ENCODE assay signal across 8 mouse cellular contexts in the genomic region with DNA sequence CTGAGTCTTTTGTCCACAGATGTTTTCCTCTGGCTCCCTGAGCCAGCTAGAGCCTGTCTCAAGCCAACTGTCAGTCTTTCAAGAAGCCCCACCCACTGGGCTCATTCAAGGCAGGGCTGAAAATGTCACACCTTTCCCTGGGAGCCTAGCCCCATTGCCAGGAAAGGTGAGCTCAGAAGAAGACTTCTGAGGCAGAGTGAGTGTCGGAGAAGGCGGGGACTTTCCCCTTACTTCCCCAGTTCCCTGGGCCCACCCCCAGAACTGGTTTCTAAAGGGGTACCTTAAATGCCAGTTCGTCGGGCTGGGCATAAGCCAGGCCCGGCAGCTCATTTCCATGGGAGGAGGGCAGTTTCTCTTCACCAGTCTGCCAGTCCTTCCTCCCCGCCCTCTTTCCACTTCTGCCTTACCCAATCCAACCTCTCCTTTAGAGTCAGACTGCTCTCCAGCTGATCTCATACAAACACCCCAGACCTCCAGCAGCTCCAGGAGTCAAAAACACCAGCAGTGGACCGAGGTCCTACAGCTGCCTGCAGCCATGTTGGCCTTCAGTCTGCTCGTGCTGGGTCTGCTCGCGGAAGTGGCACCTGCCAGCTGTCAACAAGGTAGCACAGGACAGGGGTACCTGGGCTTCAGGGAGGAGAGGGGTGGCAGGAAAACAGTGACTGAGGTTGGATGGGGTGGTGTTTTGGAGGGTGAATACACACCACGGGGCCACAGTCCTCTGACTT. TPM values are rescaled to one million over a fixed set of nuclear protein-coding genes. Genes with fewer than 3 reads are reported as not detected.
A peak's percentile ranks its signal among the peaks of the same experiment; 100 is the strongest.
DNase-seq lines count a peak whose midpoint lies in the region; ATAC-seq lines count a peak whose summit lies in the region.

Gene Pdzk1ip1 (plus strand): TSS at position 98 of the 728 bp plus-strand sequence.

- H3K36me3 ChIP-seq in hindbrain, embryonic 10.5 days = no peaks in the 10 kb centered on the region
- H3K36me3 ChIP-seq in hindbrain, embryonic 13.5 days = no peaks in the 10 kb centered on the region
- no peaks in the 10 kb centered on the region for H3K36me3 ChIP-seq in embryonic facial prominence, embryonic 15.5 days
- H3K36me3 ChIP-seq in megakaryocyte, embryonic 14.5 days (replicated peaks; ENCODE audit: low read length) = peaks cover 11% of the 10 kb centered on the region

- H3K4me3 ChIP-seq in hindbrain, embryonic 10.5 days = no peak within 1 kb of the TSS
- H3K4me3 ChIP-seq in hindbrain, embryonic 13.5 days = no peak within 1 kb of the TSS
- peak within 1 kb of the TSS; percentile 13 for H3K4me3 ChIP-seq in embryonic facial prominence, embryonic 15.5 days (replicated peaks)
- H3K4me3 ChIP-seq in megakaryocyte, embryonic 14.5 days (replicated peaks) = peak within 1 kb of the TSS; percentile 84

- no peak for ATAC-seq in hindbrain, embryonic 13.5 days (ENCODE audit: low FRiP score)
- no peak for ATAC-seq in embryonic facial prominence, embryonic 15.5 days (ENCODE audit: insufficient number of reproducible peaks, low FRiP score, low TSS enrichment, low read depth)

- 25% methylated on average over 11 of the region's 11 CpGs for WGBS in hindbrain, embryonic 10.5 days
- WGBS in hindbrain, embryonic 13.5 days = 28% methylated on average over 11 of the region's 11 CpGs
- WGBS in embryonic facial prominence, embryonic 15.5 days = 27% methylated on average over 11 of the region's 11 CpGs

- no peak within 1 kb of the TSS for H3K4me2 ChIP-seq in hindbrain, embryonic 13.5 days
- 0 out of 2 replicates have a peak within 1 kb of the TSS, but pooled peaks have one; percentile 8 for H3K4me2 ChIP-seq in embryonic facial prominence, embryonic 15.5 days (replicated peaks)

- DNase-seq in hindbrain, embryonic 10.5 days (ENCODE audit: low spot score) = no peak
- peak; percentile 53 to 70 for DNase-seq in kidney, postnatal 4 days
- DNase-seq in cerebellum, postnatal 4 days (ENCODE audit: low spot score in 2 of 2) = no peak
- no peak for DNase-seq in ovary, postnatal 10 days (ENCODE audit: low spot score)
- no peak for DNase-seq in left cerebral cortex, adult 8-10 months (ENCODE audit: low spot score in 2 of 2)

- no peaks in the 10 kb centered on the region for H3K9me3 ChIP-seq in hindbrain, embryonic 10.5 days
- no peaks in the 10 kb centered on the region for H3K9me3 ChIP-seq in hindbrain, embryonic 13.5 days
- H3K9me3 ChIP-seq in embryonic facial prominence, embryonic 15.5 days (replicated peaks) = no peaks in the 10 kb centered on the region
- H3K9me3 ChIP-seq in megakaryocyte, embryonic 14.5 days = no peaks in the 10 kb centered on the region

- H3K4me1 ChIP-seq in hindbrain, embryonic 10.5 days (replicated peaks) = peaks cover 4% of the 10 kb centered on the region; the same call in 1 of the 2 replicates
- H3K4me1 ChIP-seq in hindbrain, embryonic 13.5 days (replicated peaks) = no peaks in the 10 kb centered on the region
- no peaks in the 10 kb centered on the region for H3K4me1 ChIP-seq in embryonic facial prominence, embryonic 15.5 days
- H3K4me1 ChIP-seq in megakaryocyte, embryonic 14.5 days = peaks cover 92% of the 10 kb centered on the region

- peaks cover 63% of the 10 kb centered on the region for H3K27me3 ChIP-seq in hindbrain, embryonic 10.5 days (ENCODE audit: insufficient read depth, poor library complexity, severe bottlenecking)
- H3K27me3 ChIP-seq in hindbrain, embryonic 13.5 days = peaks cover 58% of the 10 kb centered on the region
- H3K27me3 ChIP-seq in embryonic facial prominence, embryonic 15.5 days = peaks cover 22% of the 10 kb centered on the region
- no peaks in the 10 kb centered on the region for H3K27me3 ChIP-seq in megakaryocyte, embryonic 14.5 days (replicated peaks)

- no peak within 1 kb of the TSS for H3K9ac ChIP-seq in hindbrain, embryonic 13.5 days
- H3K9ac ChIP-seq in embryonic facial prominence, embryonic 15.5 days = no peak within 1 kb of the TSS

- peak within 1 kb of the TSS; percentile 75; the same call in 1 of the 2 replicates for H3K27ac ChIP-seq in hindbrain, embryonic 10.5 days
- no peak within 1 kb of the TSS for H3K27ac ChIP-seq in hindbrain, embryonic 13.5 days
- H3K27ac ChIP-seq in embryonic facial prominence, embryonic 15.5 days (replicated peaks) = no peak within 1 kb of the TSS

RNA-seq across cellular contexts. Expression of gene Pdzk1ip1, which starts in this region (rescaled TPM):
- polyA plus RNA-seq in hindbrain, embryonic 10.5 days (2016; fragmentation: Nextera tagmentation; extraction: Ambion mirVana) = 8.1 and 12.5 TPM in 2 replicates
- polyA plus RNA-seq in hindbrain, embryonic 13.5 days (2015; fragmentation: Nextera tagmentation; extraction: Ambion mirVana) = 5.5 and 10.3 TPM in 2 replicates
- 59.3 and 69.2 TPM in 2 replicates for polyA plus RNA-seq in embryonic facial prominence, embryonic 15.5 days (2015; fragmentation: Nextera tagmentation; extraction: Ambion mirVana)
- 2.2 and 5.1 TPM in 2 replicates for polyA plus RNA-seq in megakaryocyte, embryonic 14.5 days (2012; ENCODE audit: insufficient read depth, low replicate concordance)
- 1 to 10 TPM in 2 of 4 experiments, under 1 TPM in 1, not detected in 1; 0.63 to 1.2 (median 1.1) TPM for total RNA-seq in left cerebral cortex, adult 8-10 months (2022)

Comparison
In these comparisons a context has a peak if more than half of its experiments do, and no peak if none do; other contexts are left out.
1. DNase-seq: peak in kidney, postnatal 4 days (2 of 2); none in hindbrain, embryonic 10.5 days (single experiment), cerebellum, postnatal 4 days (0 of 2), ovary, postnatal 10 days (single experiment) and left cerebral cortex, adult 8-10 months (0 of 2).
2. H3K4me3 ChIP-seq: peak in embryonic facial prominence, embryonic 15.5 days (single experiment) and megakaryocyte, embryonic 14.5 days (single experiment); none in hindbrain, embryonic 10.5 days (single experiment) and hindbrain, embryonic 13.5 days (single experiment).